Mouse (Mus musculus): ENCODE results near the gene Il18r1. TPM values are rescaled to one million over a fixed set of nuclear protein-coding genes. Genes with fewer than 3 reads are reported as not detected.

Il18r1 gene
- polyA plus RNA-seq, 1 experiment from 2014 or later, result not detected

- H3K9ac ChIP-seq, result no peak overlapping the region
- WGBS, result 69% methylated on average over 10 of the region's 10 CpGs
Observed at GRCm38 (mm10) chr1:40547762-40548161, 82.4 kb downstream of the Il18r1 start.

More at GRCm38 (mm10) chr1:40547762-40548161, 82.4 kb downstream of the Il18r1 start:
- H3K36me3 ChIP-seq (replicated peaks), result no peaks in the 10 kb centered on the region
- H3K9me3 ChIP-seq, result no peaks in the 10 kb centered on the region
- peaks cover 8% of the 10 kb centered on the region for H3K4me1 ChIP-seq
- 0 out of 2 replicates have a peak overlapping the region, but pooled peaks have one; percentile 31 for H3K27ac ChIP-seq
- no peaks in the 10 kb centered on the region for H3K27me3 ChIP-seq
- no peak overlapping the region for H3K4me2 ChIP-seq
- ATAC-seq (ENCODE audit: low FRiP score), result no peak
- no peak overlapping the region for H3K4me3 ChIP-seq (replicated peaks)

Other genes with a start within 250 kb of the Il18r1 start
- gene Il1r1, start 240.5 kb upstream of the Il18r1 start, polyA plus RNA-seq (2016; fragmentation: Nextera tagmentation; extraction: Ambion mirVana), result 0.77 and 1.1 TPM in 2 replicates
- 1.4 and 1.6 TPM in 2 replicates for gene Il1rl2, start 140.9 kb upstream of the Il18r1 start, polyA plus RNA-seq (2016; fragmentation: Nextera tagmentation; extraction: Ambion mirVana)
- 0.08 TPM in 1 of 2 replicates, not detected in the other for gene Il1rl1, start 36.0 kb upstream of the Il18r1 start, polyA plus RNA-seq (2016; fragmentation: Nextera tagmentation; extraction: Ambion mirVana)
- gene Il18rap, start 49.8 kb downstream of the Il18r1 start, polyA plus RNA-seq (2016; fragmentation: Nextera tagmentation; extraction: Ambion mirVana), result 0.40 and 0.45 TPM in 2 replicates
- not detected in 2 replicates for gene Slc9a4, start 114.5 kb downstream of the Il18r1 start, polyA plus RNA-seq (2016; fragmentation: Nextera tagmentation; extraction: Ambion mirVana)
- gene Slc9a2, start 215.0 kb downstream of the Il18r1 start, polyA plus RNA-seq (2016; fragmentation: Nextera tagmentation; extraction: Ambion mirVana), result 0.04 and 0.05 TPM in 2 replicates

Data from forebrain, embryonic 12.5 days (tissue).